Mouse (Mus musculus) gastrocnemius, adult 8-10 months (tissue): ENCODE data around the gene Zfp951. TPM values are rescaled to one million over a fixed set of nuclear protein-coding genes. Genes with fewer than 3 reads are reported as not detected.
A peak's percentile ranks its signal among the peaks of the same experiment; 100 is the strongest.
"Not testable (repeated sequence)": the region's sequence is repeated elsewhere in the genome, so short reads cannot be mapped to it uniquely, and the experiment has no call there.

Source experiments
- DNase-seq, 2 experiments: peaks; one replicate each; pipeline ENCODE4 v3.0.0; 2022; ENCODE audit warnings: low spot score in 2 of 2
- total RNA-seq, 4 experiments: library from RNA; stranded (reverse); gene quantifications; 2 replicates each; pipeline ENCODE4 v1.2.4; 2022

Gene Zfp951
- 1 to 10 TPM in 2 of 4 experiments, under 1 TPM in 2; 0.53 to 1.4 (median 1.0) TPM for total RNA-seq

- DNase-seq = peak; percentile 38 to 43
These were observed at the start of gene Zfp951 for GRCm38 (mm10) chr5:104859962-104860525. Gene Zfp951 (minus strand): TSS chr5:104860070.

- not testable (repeated sequence) for DNase-seq
These were observed 46.7 kb upstream of the Zfp951 start for GRCm38 (mm10) chr5:104906556-104906955.

- not testable (repeated sequence) for DNase-seq
These were observed 567 bp downstream of the Zfp951 start for GRCm38 (mm10) chr5:104859045-104859961.

- DNase-seq = not testable (repeated sequence)
These were observed 5.3 kb downstream of the Zfp951 start for GRCm38 (mm10) chr5:104854546-104854945.

GRCm38 (mm10) chr5:104833330-104833729, 26.5 kb downstream of the Zfp951 start:
- DNase-seq = no peak

GRCm38 (mm10) chr5:104829611-104830010, 30.3 kb downstream of the Zfp951 start:
- DNase-seq = no peak

- DNase-seq = not testable (repeated sequence)
These were observed 89.7 kb downstream of the Zfp951 start for GRCm38 (mm10) chr5:104770138-104770537.

Other genes starting within 250 kb of the Zfp951 start
- gene Abcg3, start 122.6 kb upstream of the Zfp951 start, total RNA-seq = under 1 TPM in 3 of 4 experiments, not detected in 1; 0.10 to 0.19 (median 0.11) TPM